Mouse (Mus musculus) gastrocnemius, adult 2 months (tissue): ENCODE results near the gene D6Wsu163e. TPM values are rescaled to one million over a fixed set of nuclear protein-coding genes. Genes with fewer than 3 reads are reported as not detected.

ENCODE experiments used
- DNase-seq: peaks from one replicate; pipeline ENCODE4 v3.0.0; 2022
- H3K27ac ChIP-seq: fragments of 200-600 bp; 2 replicates; pipeline ENCODE4 v1.8.1; 2022; ENCODE audit warnings: mild to moderate bottlenecking
- H3K4me3 ChIP-seq: fragments of 200-600 bp; 2 replicates; pipeline ENCODE4 v1.8.1; 2022; ENCODE audit warnings: mild to moderate bottlenecking, moderate library complexity
- CTCF ChIP-seq: fragments of 200-600 bp; IDR thresholded peaks from 2 replicates; pipeline ENCODE4 v1.8.1; 2022; ENCODE audit warnings: antibody characterized with exemption, mild to moderate bottlenecking, moderate library complexity
- intact Hi-C: fragments of 180-260 bp; cut with DNase I; formaldehyde crosslinking; loops from one replicate; pipeline ENCODE4 v1.15.1; 2025
- total RNA-seq, 2 experiments: library from RNA; stranded (reverse); gene quantifications; 2 replicates each; pipeline ENCODE4 v1.2.3; 2021

Gene D6Wsu163e
- total RNA-seq, 2 experiments from 2014 or later: 5.0 to 8.6 TPM

DNA sequence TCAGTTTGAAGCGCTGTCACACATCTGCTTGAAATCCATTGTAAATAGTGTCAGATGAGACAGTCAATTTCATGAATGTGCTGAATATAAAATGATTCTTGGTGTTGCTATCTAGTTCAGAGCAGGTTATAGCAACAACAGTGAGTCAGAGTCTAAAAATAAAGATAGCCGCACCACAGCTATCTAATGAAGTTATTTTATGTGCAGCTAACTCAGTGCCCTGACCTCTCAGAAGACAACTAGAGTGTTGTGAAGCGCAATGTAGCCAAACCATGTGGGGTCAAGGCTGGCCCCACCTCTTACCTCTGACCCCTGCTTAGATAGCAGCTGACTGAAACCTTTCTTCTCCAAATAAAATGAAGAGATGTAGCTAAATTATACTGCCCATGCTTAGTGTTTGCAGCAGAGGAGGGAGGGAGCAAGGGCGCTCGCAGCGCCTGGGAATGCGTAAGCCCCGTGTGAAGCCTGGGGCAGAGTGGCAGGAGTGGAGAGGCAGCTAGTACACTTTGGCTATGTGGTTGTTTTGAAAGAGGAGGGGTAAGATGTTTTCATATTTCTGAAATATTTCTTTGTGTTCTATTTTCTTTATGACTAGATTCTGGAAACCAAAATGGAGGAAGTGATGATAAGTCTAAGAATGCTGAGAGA, 21.7 kb downstream of the D6Wsu163e start:
- DNase-seq: no peak
- Histone ChIP-seq H3K4me3 (no peak overlapping the region), H3K27ac (peak overlapping the region; percentile 81)
- TF ChIP-seq CTCF: no peak
- intact Hi-C loops: loop anchor here (5.0 kb wide), 1 partner anchor 56 kb away; the partner anchor contains the start of gene Fgf6

DNA sequence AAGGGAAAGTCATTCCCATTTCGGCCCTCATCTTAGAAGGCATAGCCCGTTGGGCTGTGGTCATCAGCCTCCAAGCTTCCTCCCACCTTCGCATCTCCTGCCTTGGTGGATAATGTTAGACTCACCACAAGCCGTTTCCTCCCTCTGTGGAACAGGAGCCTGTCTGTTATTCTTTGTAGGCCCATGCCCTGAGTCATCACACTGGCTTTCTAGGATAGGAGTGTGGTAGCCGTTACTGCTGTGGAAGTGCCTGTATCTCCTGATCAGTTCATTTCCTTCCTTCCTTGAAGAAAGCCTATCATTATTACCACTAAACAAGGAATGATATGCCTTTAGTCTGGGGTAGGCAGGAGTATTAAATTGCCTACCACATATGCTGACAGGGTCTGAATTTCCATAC, 22.9 kb downstream of the D6Wsu163e start:
- H3K4me3 ChIP-seq: no peak overlapping the region
- TF ChIP-seq CTCF: no peak
- intact Hi-C loops: loop anchor here (5.0 kb wide), 1 partner anchor 55 kb away; the partner anchor contains the start of gene Fgf6

DNA sequence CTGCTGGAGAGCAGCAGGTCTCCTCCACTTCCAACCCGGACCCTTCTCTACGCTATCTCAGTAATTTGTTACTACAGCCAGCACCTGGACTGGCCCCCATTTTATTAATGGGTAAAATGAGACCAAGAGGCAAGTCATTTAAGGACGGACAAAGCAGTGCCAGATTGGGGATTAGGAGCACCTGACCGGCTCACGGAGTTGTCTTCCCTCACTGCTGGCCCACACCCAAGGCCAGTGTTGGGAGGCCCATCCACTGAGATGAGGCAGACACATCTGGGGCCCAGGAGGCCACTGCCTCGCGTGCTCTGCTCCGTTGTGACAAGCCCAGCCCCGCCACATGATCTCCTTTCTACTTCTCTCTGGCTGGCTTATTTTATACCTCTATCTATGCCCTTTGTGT, 23.7 kb downstream of the D6Wsu163e start:
- no peak for TF ChIP-seq CTCF
- Histone ChIP-seq H3K4me3 (no peak overlapping the region), H3K27ac (peak overlapping the region; percentile 25)
- DNase-seq: peak; percentile 67
- intact Hi-C loops: loop anchor here (5.0 kb wide), 1 partner anchor 54 kb away; the partner anchor contains the start of gene Fgf6

More for the DNA sequence above, 22.9 kb downstream of the D6Wsu163e start:
- DNase-seq: no peak
- peak overlapping the region; percentile 25; the same call in 1 of the 2 replicates for H3K27ac ChIP-seq

DNA sequence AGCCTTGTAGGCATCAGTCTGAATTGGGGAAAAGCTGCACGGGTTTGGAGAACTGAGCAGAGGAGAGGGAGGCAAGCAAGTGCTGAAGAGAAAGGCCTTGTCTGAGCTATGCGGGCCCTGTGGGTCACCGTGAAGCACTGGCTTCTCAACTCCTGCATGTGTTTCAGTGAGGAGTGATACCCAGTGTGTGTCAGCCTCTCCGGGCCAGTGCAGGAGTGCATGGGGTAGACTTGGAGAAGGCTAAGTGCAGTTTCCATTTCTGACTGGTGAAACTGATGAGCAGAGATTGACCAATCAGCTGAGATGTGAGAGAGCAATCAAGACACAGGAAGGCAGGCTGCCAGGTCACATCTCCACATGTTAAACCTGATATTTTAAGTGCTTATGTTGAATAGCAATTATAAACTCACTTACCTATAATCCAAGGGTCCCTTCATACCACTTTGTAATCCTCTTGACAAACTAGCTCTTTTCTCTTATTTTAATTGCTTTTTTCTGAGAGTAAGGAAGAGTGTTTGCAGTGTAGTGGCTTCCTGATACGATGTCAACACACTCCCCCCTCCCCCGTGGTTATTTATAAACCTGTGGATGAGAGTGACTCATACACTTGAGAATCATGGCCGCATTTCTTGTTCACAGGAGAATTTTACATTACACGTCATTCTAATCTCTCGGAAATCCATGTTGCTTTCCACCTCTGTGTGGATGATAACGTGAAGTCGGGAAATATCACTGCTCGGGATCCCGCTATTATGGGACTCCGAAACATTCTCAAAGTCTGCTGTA, 26.7 kb downstream of the D6Wsu163e start:
- Histone ChIP-seq H3K27ac (peak overlapping the region; percentile 70), H3K4me3 (no peak overlapping the region)
- no peak for TF ChIP-seq CTCF
- intact Hi-C loops: no loop called here
- DNase-seq: peak; percentile 43

DNA sequence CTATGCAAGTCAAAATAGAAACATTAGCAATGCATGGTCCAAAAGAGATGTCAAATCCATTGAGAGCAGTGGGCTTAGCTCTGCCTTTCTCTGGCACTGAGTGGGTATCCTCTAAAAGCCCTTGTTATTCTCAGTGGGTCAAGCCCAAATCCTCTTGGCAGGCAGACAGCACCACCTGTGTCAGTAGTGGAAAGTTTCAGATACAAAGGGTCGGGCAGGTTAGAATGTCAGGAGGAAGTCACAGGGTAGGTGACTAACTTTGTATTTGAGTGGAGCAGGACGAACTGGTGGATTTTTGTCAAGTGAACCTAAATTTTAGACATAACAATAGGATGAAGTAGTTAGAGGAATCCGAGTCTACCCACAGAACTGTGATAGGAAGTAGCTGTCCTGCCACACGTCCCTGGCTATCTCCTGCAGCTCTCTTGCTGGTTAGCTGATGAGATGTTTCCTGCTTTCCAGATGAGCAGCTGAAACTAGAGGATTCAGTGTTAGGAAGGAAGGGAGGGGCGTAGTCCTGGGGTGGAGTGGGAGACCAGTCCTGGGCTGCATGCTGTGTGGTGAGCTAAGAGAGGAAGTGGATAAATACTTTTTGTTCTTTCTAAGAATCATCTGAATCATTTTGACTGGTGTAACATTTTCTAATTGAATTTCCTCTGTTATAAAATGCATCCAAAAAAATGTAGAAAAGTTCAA, 41.9 kb downstream of the D6Wsu163e start:
- peak overlapping the region; percentile 24; the same call in 1 of the 2 replicates for H3K27ac ChIP-seq
- intact Hi-C loops: no loop called here
- no peak for TF ChIP-seq CTCF
- no peak for DNase-seq
- no peak overlapping the region for H3K4me3 ChIP-seq

DNA sequence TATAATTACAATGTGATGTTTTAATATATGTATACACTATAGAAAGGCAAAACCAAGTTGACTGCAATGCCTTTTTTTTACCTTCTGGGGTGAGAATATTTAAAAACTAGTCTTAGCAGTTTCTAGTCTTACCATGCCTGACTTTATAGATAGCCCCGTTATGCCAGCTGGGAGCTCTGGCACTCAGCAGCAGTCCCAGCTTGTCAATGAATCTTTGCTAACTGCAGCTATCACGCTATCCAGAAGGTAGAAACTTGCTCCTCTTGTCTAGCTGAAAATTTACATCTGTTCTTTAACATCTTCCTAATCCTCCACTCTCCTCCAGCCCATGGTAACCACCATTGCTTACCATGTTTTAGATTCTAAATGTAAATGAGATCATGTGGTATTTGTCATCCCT, 53.9 kb downstream of the D6Wsu163e start:
- Histone ChIP-seq H3K4me3 (no peak overlapping the region), H3K27ac (no peak overlapping the region)
- no peak for DNase-seq
- no peak for TF ChIP-seq CTCF
- intact Hi-C loops: no loop called here

DNA sequence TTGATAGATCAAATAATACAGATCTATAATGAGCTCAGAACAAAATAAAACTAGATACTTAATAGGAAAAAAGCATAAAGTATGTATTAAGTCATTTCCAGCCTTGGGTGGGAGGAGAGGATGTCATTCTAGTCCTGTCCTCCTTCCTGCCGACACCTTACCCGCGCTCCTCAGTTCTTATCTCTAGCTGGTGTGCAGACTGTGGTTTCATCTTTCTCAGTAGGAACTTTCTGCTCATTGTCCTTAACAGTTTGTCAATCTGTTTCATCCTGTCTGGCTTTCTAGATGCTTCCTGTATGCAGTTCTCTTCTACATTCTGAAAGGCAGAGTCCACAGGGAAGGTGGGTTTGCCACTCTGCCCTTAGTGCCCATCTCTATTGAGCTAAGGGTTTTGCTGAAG, 55.7 kb downstream of the D6Wsu163e start:
- Histone ChIP-seq H3K27ac (no peak overlapping the region), H3K4me3 (no peak overlapping the region)
- DNase-seq: no peak
- TF ChIP-seq CTCF: no peak
- intact Hi-C loops: no loop called here

DNA sequence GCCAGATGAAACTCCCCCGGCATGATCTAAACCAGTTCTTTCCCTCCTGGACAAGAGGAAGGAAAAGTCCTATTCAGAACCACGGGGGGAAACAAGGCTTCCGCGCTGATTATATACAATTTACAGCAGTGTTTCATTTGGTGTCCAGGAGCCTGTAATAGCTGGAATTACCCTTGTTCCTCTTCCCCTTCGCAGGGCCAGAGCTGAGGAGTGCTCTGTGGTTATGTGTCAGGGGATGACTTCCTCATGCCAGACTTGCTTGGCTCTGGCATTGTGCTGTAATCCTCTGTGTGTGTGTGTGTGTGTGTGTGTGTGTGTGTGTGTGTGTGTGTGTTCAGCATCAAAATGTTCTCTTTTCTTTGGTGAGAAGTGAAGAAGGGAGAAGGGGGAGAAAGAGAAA, 56.6 kb downstream of the D6Wsu163e start:
- no peak for DNase-seq
- intact Hi-C loops: no loop called here
- Histone ChIP-seq H3K4me3 (no peak overlapping the region), H3K27ac (no peak overlapping the region)
- TF ChIP-seq CTCF: no peak

DNA sequence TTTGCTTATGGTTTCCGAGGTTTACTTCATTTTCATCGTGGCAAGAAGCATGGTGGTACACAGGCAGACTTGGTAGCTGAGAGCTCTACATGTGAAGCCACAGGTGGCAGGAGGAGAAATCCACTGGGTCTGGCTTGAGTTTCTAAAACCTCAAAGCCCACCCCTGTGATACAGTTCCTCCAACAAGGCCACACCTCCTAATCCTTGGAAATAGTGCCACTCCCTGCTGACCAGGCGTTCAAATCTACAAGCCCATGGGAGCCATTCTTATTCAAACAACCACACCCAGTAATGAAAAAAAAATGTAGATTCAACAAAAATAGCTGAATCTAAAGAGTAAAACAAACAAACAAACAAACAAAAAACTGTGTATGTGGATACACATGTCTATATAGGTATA, 65.9 kb downstream of the D6Wsu163e start:
- no peak overlapping the region for H3K27ac ChIP-seq
- no peak overlapping the region for H3K4me3 ChIP-seq
- no peak for DNase-seq
- intact Hi-C loops: no loop called here
- no peak for TF ChIP-seq CTCF

DNA sequence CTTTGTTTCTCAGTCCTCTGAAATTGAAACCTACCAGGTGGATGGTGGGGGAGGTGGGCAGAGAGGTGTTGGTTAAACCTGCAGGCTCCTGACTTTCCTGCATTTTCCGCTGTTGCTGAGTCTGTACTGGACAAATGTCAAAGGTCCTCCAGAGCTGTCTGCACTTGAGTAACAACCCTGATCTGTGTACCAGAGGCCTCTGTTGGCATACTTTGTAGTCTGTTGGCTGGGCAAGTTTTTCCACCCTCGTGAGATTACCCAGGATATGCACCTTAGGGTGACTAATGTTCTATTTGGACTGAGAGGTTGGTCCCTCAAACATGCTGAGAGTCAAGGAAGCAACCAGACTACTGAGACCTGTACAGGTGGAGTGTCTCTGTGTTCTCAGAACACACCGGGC, 66.8 kb downstream of the D6Wsu163e start:
- H3K27ac ChIP-seq: peak overlapping the region; percentile 2; the same call in 1 of the 2 replicates
- intact Hi-C loops: no loop called here
- no peak for TF ChIP-seq CTCF
- H3K4me3 ChIP-seq: no peak overlapping the region
- DNase-seq: peak; percentile 25

DNA sequence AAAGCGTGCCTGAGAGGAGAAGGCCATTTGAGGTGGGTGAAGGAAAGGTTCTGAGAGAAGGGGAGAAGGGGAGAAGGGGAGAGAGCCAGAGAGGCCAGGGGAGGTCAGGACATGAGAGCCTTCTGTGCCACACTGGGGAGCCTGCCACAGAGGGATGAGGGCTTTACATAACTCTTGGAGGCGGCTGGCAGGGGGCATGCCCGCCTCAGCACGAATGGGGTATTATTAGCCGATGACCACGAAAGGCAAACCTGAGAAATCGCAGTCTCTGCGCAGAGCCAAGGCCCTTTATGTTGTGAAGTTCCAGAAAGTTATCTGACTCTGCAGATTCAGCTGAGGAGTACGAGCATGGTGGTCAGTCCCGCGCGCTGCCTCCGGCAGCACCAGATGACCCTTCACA, 70.3 kb downstream of the D6Wsu163e start:
- DNase-seq: peak; percentile 72

DNA sequence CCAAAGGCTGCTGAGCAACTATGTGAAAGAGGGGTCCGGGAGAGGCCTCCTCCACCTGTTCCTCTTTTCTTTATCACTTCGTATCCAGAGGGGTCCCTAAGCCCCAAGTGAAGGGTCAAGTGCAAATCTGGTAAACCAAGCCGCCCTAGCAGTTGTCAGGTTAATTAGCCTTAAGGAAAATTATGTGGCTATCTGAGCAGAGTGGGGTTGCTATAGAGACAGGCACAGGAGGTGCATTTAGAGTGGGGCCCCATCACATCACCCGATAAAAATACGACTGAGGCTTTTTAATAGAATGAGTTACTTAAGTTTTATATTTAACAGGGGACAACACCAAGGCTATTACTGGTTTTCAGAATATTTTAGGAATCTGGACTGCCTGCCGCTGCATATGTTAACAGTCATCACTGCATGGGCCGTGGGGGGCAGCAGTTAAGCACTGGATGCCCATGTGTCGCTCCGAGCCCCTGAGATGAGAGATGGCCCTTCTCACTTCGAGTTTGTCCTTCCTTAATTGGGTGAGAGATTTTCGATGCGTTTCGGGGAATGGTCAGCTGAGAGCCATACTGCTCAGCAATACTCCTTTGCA, 72.3 kb downstream of the D6Wsu163e start:
- intact Hi-C loops: no loop called here
- Histone ChIP-seq H3K27ac (no peak overlapping the region), H3K4me3 (no peak overlapping the region)
- no peak for TF ChIP-seq CTCF
- DNase-seq: no peak

More for the DNA sequence above, 70.3 kb downstream of the D6Wsu163e start:
- H3K4me3 ChIP-seq: peak overlapping the region; percentile 44
- H3K27ac ChIP-seq: peak overlapping the region; percentile 84
- intact Hi-C loops: no loop called here
- TF ChIP-seq CTCF: no peak
